Mouse (Mus musculus) left cerebral cortex, adult 2 months (tissue): ENCODE measurements at regions not wholly inside any gene's neighbourhood (a gene's known extent, or its start where the extent isn't known, plus 50 kb on each side); places are given as distances from the start of the nearest gene placed in this dataset.

ENCODE experiments used
- DNase-seq, 2 experiments: peaks; one replicate each; pipeline ENCODE4 v3.0.0; 2021 to 2022; ENCODE audit warnings: low spot score in 2 of 2, mixed read lengths in 1 of 2; ENCODE audit errors: extremely low spot score in 1 of 2
- H3K27ac ChIP-seq: fragments of 200-600 bp; 2 replicates; pipeline ENCODE4 v1.8.1; 2022
- H3K4me3 ChIP-seq: fragments of 200-600 bp; 2 replicates; pipeline ENCODE4 v1.8.1; 2022
- CTCF ChIP-seq: fragments of 200-600 bp; IDR thresholded peaks from 2 replicates; pipeline ENCODE4 v1.8.1; 2022; ENCODE audit warnings: antibody characterized with exemption, mild to moderate bottlenecking, moderate library complexity
- intact Hi-C: fragments of 180-260 bp; cut with DNase I; formaldehyde crosslinking; loops from one replicate; pipeline ENCODE4 v1.15.1; 2025

GRCm38 (mm10) chr13:99847531-99847930 lies 53.4 kb downstream of the Cartpt start:
- no peak for TF ChIP-seq CTCF
- Histone ChIP-seq H3K4me3 (no peak overlapping the region), H3K27ac (no peak overlapping the region)
- intact Hi-C loops, result loop anchor here (10.0 kb wide), 1 partner anchor 673 kb away; no protein-coding TSS in a partner anchor
- no peak for DNase-seq

GRCm38 (mm10) chr13:99842626-99843025 lies 58.3 kb downstream of the Cartpt start:
- peak; percentile 75 for TF ChIP-seq CTCF

GRCm38 (mm10) chr13:99839446-99839845 lies 61.4 kb downstream of the Cartpt start:
- intact Hi-C loops, result loop anchor here (2.0 to 10.0 kb wide), 3 partner anchors 235 to 487 kb away; no protein-coding TSS in a partner anchor
- Histone ChIP-seq H3K4me3 (no peak overlapping the region), H3K27ac (no peak overlapping the region)
- no peak for DNase-seq
- TF ChIP-seq CTCF, result no peak

More at GRCm38 (mm10) chr13:99842626-99843025, 58.3 kb downstream of the Cartpt start:
- H3K27ac ChIP-seq, result no peak overlapping the region
- H3K4me3 ChIP-seq, result no peak overlapping the region
- intact Hi-C loops, result loop anchor here (10.0 kb wide), 1 partner anchor 668 kb away; no protein-coding TSS in a partner anchor
- DNase-seq, result peak; percentile 59 to 60

- TF ChIP-seq CTCF, result peak; percentile 94
- H3K4me3 ChIP-seq, result no peak overlapping the region
- peak; percentile 76 to 77 for DNase-seq
- no peak overlapping the region for H3K27ac ChIP-seq
- intact Hi-C loops, result loop anchor here (2.0 to 10.0 kb wide), 3 partner anchors 233 to 485 kb away; no protein-coding TSS in a partner anchor
Observed at GRCm38 (mm10) chr13:99837772-99838425, 63.0 kb downstream of the Cartpt start.

GRCm38 (mm10) chr13:99837180-99837579 lies 63.7 kb downstream of the Cartpt start:
- intact Hi-C loops, result loop anchor here (5.0 to 10.0 kb wide), 2 partner anchors 232 to 325 kb away; no protein-coding TSS in a partner anchor
- Histone ChIP-seq H3K27ac (no peak overlapping the region), H3K4me3 (no peak overlapping the region)
- no peak for DNase-seq
- TF ChIP-seq CTCF, result no peak

GRCm38 (mm10) chr13:99836586-99836985 lies 64.3 kb downstream of the Cartpt start:
- intact Hi-C loops, result loop anchor here (5.0 to 10.0 kb wide), 2 partner anchors 232 to 324 kb away; no protein-coding TSS in a partner anchor
- no peak overlapping the region for H3K27ac ChIP-seq

GRCm38 (mm10) chr13:99835518-99835917 lies 65.4 kb downstream of the Cartpt start:
- TF ChIP-seq CTCF, result no peak
- DNase-seq, result no peak
- intact Hi-C loops, result loop anchor here (5.0 to 10.0 kb wide), 2 partner anchors 231 to 323 kb away; no protein-coding TSS in a partner anchor
- Histone ChIP-seq H3K27ac (no peak overlapping the region), H3K4me3 (no peak overlapping the region)

More at GRCm38 (mm10) chr13:99836586-99836985, 64.3 kb downstream of the Cartpt start:
- no peak overlapping the region for H3K4me3 ChIP-seq
- DNase-seq, result no peak
- TF ChIP-seq CTCF, result no peak

GRCm38 (mm10) chr13:99830080-99830724 lies 70.7 kb downstream of the Cartpt start:
- TF ChIP-seq CTCF, result no peak
- peak in 1 of 2 experiments; percentile 30 for DNase-seq
- Histone ChIP-seq H3K27ac (no peak overlapping the region), H3K4me3 (no peak overlapping the region)
- intact Hi-C loops, result loop anchor here (1.0 to 10.0 kb wide), 3 partner anchors 69 to 225 kb away; no protein-coding TSS in a partner anchor

- intact Hi-C loops, result no loop called here
- TF ChIP-seq CTCF, result no peak
- H3K4me3 ChIP-seq, result no peak overlapping the region
- no peak overlapping the region for H3K27ac ChIP-seq
- no peak for DNase-seq
Observed at GRCm38 (mm10) chr13:99827573-99827972, 73.3 kb downstream of the Cartpt start.

GRCm38 (mm10) chr13:99824625-99825024 lies 76.3 kb downstream of the Cartpt start:
- intact Hi-C loops, result no loop called here
- Histone ChIP-seq H3K4me3 (no peak overlapping the region), H3K27ac (no peak overlapping the region)
- no peak for TF ChIP-seq CTCF
- no peak for DNase-seq

- Histone ChIP-seq H3K4me3 (no peak overlapping the region), H3K27ac (no peak overlapping the region)
- no peak for DNase-seq
- no peak for TF ChIP-seq CTCF
- intact Hi-C loops, result no loop called here
Observed at GRCm38 (mm10) chr13:99816666-99817065, 84.2 kb downstream of the Cartpt start.

- no peak overlapping the region for H3K4me3 ChIP-seq
- TF ChIP-seq CTCF, result no peak
- no peak overlapping the region for H3K27ac ChIP-seq
- intact Hi-C loops, result no loop called here
- no peak for DNase-seq
Observed at GRCm38 (mm10) chr13:99815786-99816185, 85.1 kb downstream of the Cartpt start.
